13 mouse cellular contexts compared by ENCODE assay signal in the genomic region with DNA sequence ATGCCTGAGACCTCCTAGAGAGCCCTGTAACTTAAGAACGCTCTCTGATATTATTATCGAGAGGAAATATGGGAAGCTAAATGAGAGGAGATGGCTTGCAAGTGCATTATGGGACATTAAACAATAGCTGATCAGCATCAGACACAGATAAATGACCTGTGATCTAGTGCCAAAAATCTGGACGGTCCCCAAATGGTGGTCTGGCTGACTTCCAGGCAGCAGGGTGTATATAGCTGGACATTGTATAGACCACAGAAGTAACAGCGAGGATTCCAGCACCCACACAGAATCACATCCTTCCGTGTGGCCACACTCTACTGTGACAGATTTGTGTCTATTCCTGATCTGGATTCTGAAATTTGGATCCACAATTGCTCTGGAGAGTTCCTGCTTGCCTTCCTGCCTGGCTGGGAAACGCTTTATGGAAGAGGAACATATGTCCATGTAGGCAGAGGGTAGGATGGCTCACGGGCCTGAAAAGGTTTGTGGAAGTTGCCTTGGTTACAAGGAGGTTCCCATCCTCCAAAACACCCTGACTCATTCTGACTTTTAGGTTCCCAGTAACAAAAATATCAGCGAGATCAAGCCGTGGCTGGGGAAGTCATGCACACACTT. TPM values are rescaled to one million over a fixed set of nuclear protein-coding genes. Genes with fewer than 3 reads are reported as not detected.
DNase-seq lines count a peak whose midpoint lies in the region; ATAC-seq lines count a peak whose summit lies in the region.
"Had no signal": no experiment of that assay in that cellular context is flagged by ENCODE, and none has a peak within 500 bp of the region (broad histone marks: within the 10 kb centered on the region; RNA-seq: fewer than 3 reads in every experiment).

No protein-coding gene starts in this region.

- DNase-seq in brain, adult 2 months (ENCODE audit: low read depth, low spot score): peak; percentile 91
- DNase-seq in cerebellum, adult 9-11 months: peak; percentile 17
- peak; percentile 66 for DNase-seq in layer of hippocampus, adult 8-10 months (ENCODE audit: low spot score in 2 of 2)
- peak; percentile 58 to 73 for DNase-seq in left cerebral cortex, postnatal 36 days (ENCODE audit: low spot score in 2 of 2)
- no peak for DNase-seq in heart, adult 18-20 months
- no peak for DNase-seq in liver
- no peak for DNase-seq in gastrocnemius, adult 18-20 months (ENCODE audit: low spot score)
- DNase-seq: gastrocnemius, postnatal 36 days; heart, postnatal 14 days; thymus, adult 18-20 months had no signal

- no peak for ATAC-seq in megakaryocyte progenitor cell, adult 5-6 weeks (replicated peaks; ENCODE audit: poor library complexity)
- ATAC-seq: intestine, embryonic 15.5 days; liver, embryonic 12.5 days had no signal

- intact Hi-C loops in left cerebral cortex, postnatal 36 days (cut with DNase I): no loop called here

RNA-seq across cellular contexts. Expression of gene Colq, which starts 18.5 kb away (rescaled TPM):
- under 1 TPM; 0.18 to 0.37 (median 0.22) TPM for total RNA-seq in layer of hippocampus, adult 8-10 months (2022)
- total RNA-seq in left cerebral cortex, postnatal 36 days (2021): 1 to 10 TPM; 1.4 to 2.6 TPM
- not detected in 2 replicates for total RNA-seq in megakaryocyte progenitor cell, adult 5-6 weeks (2015)
- total RNA-seq in megakaryocyte progenitor cell, adult 5-6 weeks (2017): 0.37 TPM in 1 of 2 replicates, not detected in the other
- 10 to 100 TPM in 1 of 2 experiments, 1 to 10 TPM in 1; 7.7 to 12.5 TPM for total RNA-seq in heart, adult 18-20 months (2021)
- 1 to 10 TPM; 6.4 to 7.2 TPM for total RNA-seq in gastrocnemius, adult 18-20 months (2021)

Comparison
In these comparisons a context has a peak if more than half of its experiments do, and no peak if none do; other contexts are left out.
1. DNase-seq: peak in brain, adult 2 months (single experiment), cerebellum, adult 9-11 months (single experiment), layer of hippocampus, adult 8-10 months (2 of 2) and left cerebral cortex, postnatal 36 days (2 of 2); none in heart, adult 18-20 months (0 of 2), liver (single experiment) and gastrocnemius, adult 18-20 months (single experiment).